Mouse (Mus musculus) neural tube, embryonic 13.5 days (tissue): ENCODE measurements around the gene Bend4. TPM values are rescaled to one million over a fixed set of nuclear protein-coding genes. Genes with fewer than 3 reads are reported as not detected.

Experiments
- ATAC-seq: fragments of 200-750 bp; cut with Nextera tagmentation; 2 replicates; pipeline ENCODE4 v1.8.0; 2017; ENCODE audit warnings: low read depth, mild to moderate bottlenecking, moderate TSS enrichment, moderate library complexity
- H3K27ac ChIP-seq: fragments of 300-500 bp; sonication (generic); replicated peaks from 2 replicates; pipeline ENCODE4 v1.5.1; 2015; ENCODE audit warnings: moderate library complexity, mild to moderate bottlenecking, inconsistent platforms
- H3K27me3 ChIP-seq: fragments of 300-500 bp; sonication (generic); 2 replicates; pipeline ENCODE4 v1.6.1; 2015; ENCODE audit warnings: mild to moderate bottlenecking, inconsistent platforms
- H3K36me3 ChIP-seq: fragments of 300-500 bp; sonication (generic); 2 replicates; pipeline ENCODE4 v1.6.1; 2015; ENCODE audit warnings: mild to moderate bottlenecking, inconsistent platforms
- H3K4me1 ChIP-seq: fragments of 300-500 bp; sonication (generic); replicated peaks from 2 replicates; pipeline ENCODE4 v1.6.1; 2015; ENCODE audit warnings: inconsistent platforms
- H3K4me2 ChIP-seq: fragments of 300-500 bp; sonication (generic); 2 replicates; pipeline ENCODE4 v1.6.1; 2015; ENCODE audit warnings: inconsistent platforms, mild to moderate bottlenecking, moderate library complexity
- H3K4me3 ChIP-seq: fragments of 300-500 bp; sonication (generic); 2 replicates; pipeline ENCODE4 v1.5.1; 2015; ENCODE audit warnings: mild to moderate bottlenecking, inconsistent platforms
- H3K9ac ChIP-seq: fragments of 300-500 bp; sonication (generic); 2 replicates; pipeline ENCODE4 v1.6.1; 2015; ENCODE audit warnings: moderate library complexity, mild to moderate bottlenecking, inconsistent platforms
- H3K9me3 ChIP-seq: fragments of 300-500 bp; sonication (generic); 2 replicates; pipeline ENCODE4 v1.6.1; 2016; ENCODE audit warnings: inconsistent platforms
- WGBS: fragments of 180-500 bp; shearing (Covaris S2); methylation state at CpG from one replicate; pipeline ENCODE4 v1.1.7; 2015; 5-methylcytosine and 5-hydroxymethylcytosine counted together
- polyA plus RNA-seq: library from polyadenylated mRNA; unstranded; fragments of >200 nt; fragmentation: Nextera tagmentation; extraction: Ambion mirVana; gene quantifications from 2 replicates; pipeline ENCODE4 v1.2.1, GENCODE M21; 2015

Bend4 gene
- polyA plus RNA-seq, 1 experiment from 2014 or later: 12.1 TPM

DNA sequence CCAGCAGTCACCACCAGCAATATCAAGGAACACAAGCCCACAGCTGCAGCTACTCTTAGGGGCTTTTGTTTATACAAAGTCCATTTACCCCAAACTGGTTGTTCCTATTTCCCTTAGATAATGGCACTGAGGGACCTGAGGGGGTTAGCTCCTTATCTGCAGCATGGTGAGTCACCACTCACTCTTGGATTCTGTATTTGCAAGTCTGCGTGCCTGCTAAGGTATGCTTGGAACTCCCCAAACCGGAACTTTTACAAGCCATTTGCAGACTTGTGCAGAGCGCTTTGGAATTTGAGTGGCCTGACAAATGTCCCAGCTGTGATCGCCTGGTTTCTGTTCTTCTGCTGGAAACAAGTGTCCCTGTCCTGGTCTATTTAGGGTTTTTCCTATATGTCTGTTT, 17.7 kb downstream of the Bend4 start:
- Histone ChIP-seq H3K27ac (no peak overlapping the region), H3K9ac (no peak overlapping the region), H3K4me2 (no peak overlapping the region), H3K4me1 (no peaks in the 10 kb centered on the region), H3K4me3 (no peak overlapping the region), H3K27me3 (no peaks in the 10 kb centered on the region), H3K36me3 (0 out of 2 replicates have a peak, but pooled peaks cover 4% of the 10 kb centered on the region), H3K9me3 (no peaks in the 10 kb centered on the region)
- ATAC-seq: no peak
- WGBS: 84% methylated on average over 4 of the region's 4 CpGs

DNA sequence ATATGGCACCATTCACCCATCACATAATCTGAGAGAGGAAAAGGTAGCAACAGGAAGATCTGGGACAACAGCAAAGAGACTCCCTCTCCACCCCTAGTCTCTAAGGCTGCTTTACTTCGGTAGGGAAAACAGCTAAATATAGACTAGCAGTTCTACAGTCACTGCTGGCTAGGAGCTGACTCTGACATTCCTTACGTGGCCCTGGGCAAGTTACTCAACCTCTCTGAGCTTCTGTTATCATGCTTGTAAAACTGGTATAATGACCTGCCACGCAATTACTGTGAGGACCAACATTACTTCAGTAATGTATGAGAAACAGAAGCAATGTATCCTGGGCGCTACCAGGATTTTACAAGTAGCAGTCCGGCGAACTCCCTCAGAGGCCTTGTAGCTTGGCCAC, 19.7 kb downstream of the Bend4 start:
- WGBS: 96% methylated on average over 6 of the region's 6 CpGs
- Histone ChIP-seq H3K4me2 (no peak overlapping the region), H3K4me3 (no peak overlapping the region), H3K9ac (no peak overlapping the region), H3K4me1 (no peaks in the 10 kb centered on the region), H3K9me3 (no peaks in the 10 kb centered on the region), H3K36me3 (peaks cover 17% of the 10 kb centered on the region), H3K27me3 (0 out of 2 replicates have a peak, but pooled peaks cover 4% of the 10 kb centered on the region), H3K27ac (no peak overlapping the region)
- no peak for ATAC-seq

DNA sequence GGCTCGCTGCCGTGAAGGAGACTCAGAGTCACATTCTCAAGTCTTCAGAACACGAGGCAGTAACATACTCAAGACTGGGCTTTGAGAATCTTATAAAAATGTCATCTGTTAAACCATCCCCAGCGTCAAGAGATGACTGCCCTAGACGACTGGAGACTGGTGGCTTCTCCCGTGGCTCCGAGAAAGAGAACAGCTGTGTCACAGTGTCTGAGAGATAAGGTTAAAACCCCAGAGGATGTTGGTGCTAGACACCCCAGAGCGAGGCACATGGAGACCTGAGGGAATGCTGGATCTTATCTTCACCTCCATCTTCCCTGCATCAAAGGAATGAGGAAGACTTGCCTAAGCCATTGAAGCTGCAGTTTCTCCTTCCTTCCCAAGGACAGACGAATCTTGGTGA, 23.2 kb downstream of the Bend4 start:
- ATAC-seq: no peak
- Histone ChIP-seq H3K9ac (no peak overlapping the region), H3K36me3 (peaks cover 18% of the 10 kb centered on the region), H3K4me1 (peaks cover 20% of the 10 kb centered on the region), H3K27me3 (0 out of 2 replicates have a peak, but pooled peaks cover 4% of the 10 kb centered on the region), H3K27ac (no peak overlapping the region), H3K4me2 (no peak overlapping the region), H3K4me3 (no peak overlapping the region), H3K9me3 (no peaks in the 10 kb centered on the region)
- 87% methylated on average over 9 of the region's 9 CpGs for WGBS

DNA sequence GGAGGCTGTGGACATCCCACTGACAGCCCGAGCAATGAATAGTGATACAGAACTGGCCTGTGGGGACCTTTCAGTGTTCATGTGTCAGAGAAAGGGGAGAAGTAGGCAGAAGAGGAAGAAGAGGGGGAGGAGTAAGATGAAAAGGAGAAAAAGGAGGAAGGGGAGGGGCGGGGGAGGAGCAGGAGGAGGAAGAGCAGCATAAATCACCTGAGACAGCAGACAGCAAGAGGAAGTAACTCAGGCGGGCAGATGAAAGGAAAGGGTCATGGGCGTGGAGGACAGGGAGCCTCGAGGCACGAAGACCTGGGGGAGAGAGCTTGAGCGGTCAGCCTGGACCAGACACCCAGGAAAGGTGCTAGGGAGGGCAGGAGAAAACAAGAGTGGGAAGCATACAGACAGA, 23.7 kb downstream of the Bend4 start:
- ATAC-seq: no peak
- no peak overlapping the region for H3K27ac ChIP-seq
- no peak overlapping the region for H3K4me2 ChIP-seq
- no peak overlapping the region for H3K4me3 ChIP-seq
- WGBS: 39% methylated on average over 7 of the region's 7 CpGs
- H3K36me3 ChIP-seq: peaks cover 18% of the 10 kb centered on the region
- no peak overlapping the region for H3K9ac ChIP-seq
- no peaks in the 10 kb centered on the region for H3K9me3 ChIP-seq
- H3K4me1 ChIP-seq: peaks cover 24% of the 10 kb centered on the region
- H3K27me3 ChIP-seq: 0 out of 2 replicates have a peak, but pooled peaks cover 4% of the 10 kb centered on the region

DNA sequence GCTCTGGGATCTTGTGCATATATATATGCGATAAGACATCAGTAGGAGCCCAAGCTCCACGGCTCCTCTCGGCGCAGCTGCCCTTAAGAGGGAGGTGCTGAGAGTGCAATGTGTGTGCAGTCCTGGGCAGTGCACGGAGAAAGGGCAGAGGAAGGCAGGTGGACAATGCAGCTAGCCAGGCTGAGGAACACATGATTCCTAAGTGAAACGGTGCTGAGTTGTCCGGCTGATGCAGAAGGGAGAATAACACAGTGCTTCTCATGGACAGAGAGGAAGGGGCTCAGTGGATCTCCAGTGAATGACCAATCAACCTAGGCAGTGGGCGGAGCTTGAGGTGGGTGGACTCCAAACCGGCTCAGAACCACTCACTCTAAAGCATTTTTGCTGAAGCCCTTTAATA, 26.5 kb downstream of the Bend4 start:
- Histone ChIP-seq H3K36me3 (peaks cover 44% of the 10 kb centered on the region), H3K9me3 (no peaks in the 10 kb centered on the region), H3K4me3 (no peak overlapping the region), H3K9ac (no peak overlapping the region), H3K27me3 (0 out of 2 replicates have a peak, but pooled peaks cover 4% of the 10 kb centered on the region), H3K27ac (no peak overlapping the region), H3K4me1 (peaks cover 24% of the 10 kb centered on the region), H3K4me2 (peak overlapping the region; percentile 36)
- no peak; the same call in 1 of the 2 replicates for ATAC-seq
- 28% methylated on average over 9 of the region's 9 CpGs for WGBS

DNA sequence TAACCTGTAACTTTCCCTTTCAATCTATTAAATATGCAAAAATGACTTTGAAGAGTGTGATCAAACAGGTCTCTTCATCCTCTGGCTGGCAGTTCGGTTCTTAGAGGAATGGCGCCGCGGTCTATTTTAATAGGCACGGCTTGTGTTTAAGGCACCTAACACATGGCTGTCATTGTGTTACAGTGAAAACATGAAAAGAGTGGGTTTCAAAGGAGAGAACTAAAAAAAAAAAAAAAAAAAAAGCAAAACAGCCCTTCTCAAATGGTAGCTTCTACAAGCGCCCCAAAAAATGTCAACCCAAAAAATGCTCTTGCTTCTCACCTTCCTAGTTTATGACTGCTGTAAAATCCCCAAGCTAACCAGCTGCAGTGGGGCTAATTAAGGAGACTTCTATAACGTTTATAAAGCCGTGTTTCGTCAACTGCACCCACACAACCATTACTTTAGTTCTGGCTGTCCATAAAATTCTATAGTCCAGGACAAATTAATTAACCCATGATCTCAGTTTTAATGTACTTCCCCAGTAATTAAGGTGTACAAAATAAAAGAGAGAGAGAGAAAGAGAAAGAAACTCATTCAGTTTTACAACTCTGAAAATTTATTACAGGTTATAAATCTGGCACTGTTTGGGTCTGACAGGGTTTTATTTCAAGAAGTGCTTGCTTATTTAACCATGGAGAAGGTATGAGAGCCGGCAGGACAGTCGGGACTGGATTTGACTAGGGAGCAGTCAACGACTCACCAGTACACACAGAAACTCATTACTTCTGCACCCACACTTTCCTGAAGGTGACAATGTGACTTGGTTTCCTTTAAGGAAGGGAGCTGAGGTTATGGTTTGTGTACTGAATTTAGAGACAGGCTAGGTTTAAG, 27.3 kb downstream of the Bend4 start:
- Histone ChIP-seq H3K4me1 (peaks cover 24% of the 10 kb centered on the region), H3K9me3 (no peaks in the 10 kb centered on the region), H3K9ac (no peak overlapping the region), H3K36me3 (peaks cover 47% of the 10 kb centered on the region), H3K4me3 (no peak overlapping the region), H3K4me2 (peak overlapping the region; percentile 36), H3K27me3 (0 out of 2 replicates have a peak, but pooled peaks cover 4% of the 10 kb centered on the region), H3K27ac (no peak overlapping the region)
- no peak for ATAC-seq
- WGBS: 22% methylated on average over 12 of the region's 12 CpGs

DNA sequence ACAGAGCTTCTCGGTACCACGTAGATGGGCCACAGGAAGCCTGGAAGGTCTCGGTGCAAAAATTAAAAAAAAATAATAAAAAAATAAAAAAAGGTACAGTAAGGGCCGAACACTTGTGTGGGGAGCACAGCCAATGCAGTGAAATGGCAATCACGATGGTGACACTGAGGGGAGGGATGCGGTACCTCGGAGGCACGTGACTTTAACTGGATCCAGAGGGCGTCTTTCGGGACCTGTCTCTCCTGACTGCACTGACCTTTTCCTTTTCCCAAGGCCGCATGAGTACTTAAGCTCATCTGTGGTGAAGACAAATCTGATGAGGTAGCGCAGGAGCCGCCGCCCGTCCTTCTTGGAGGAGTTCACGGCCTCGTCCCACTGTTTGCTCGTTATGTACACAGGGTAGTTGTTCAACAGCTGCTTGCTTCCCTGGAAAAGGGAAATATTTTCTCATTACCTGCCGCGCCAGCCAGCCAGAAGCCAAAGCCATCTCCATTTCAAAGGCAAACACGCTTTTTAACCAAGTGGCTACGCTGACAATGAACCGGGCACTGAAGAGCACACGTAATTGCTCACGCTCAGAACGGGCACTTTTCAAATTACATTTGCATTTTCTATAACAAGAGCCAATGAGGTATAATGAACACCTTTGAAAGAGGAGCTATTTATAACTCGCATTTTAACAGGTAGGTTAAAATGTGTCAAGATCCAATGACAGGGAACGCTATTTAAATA, 28.1 kb downstream of the Bend4 start:
- peaks cover 43% of the 10 kb centered on the region for H3K36me3 ChIP-seq
- H3K9me3 ChIP-seq: no peaks in the 10 kb centered on the region
- no peak overlapping the region for H3K9ac ChIP-seq
- WGBS: 64% methylated on average over 28 of the region's 28 CpGs
- peaks cover 24% of the 10 kb centered on the region for H3K4me1 ChIP-seq
- 0 out of 2 replicates have a peak, but pooled peaks cover 4% of the 10 kb centered on the region for H3K27me3 ChIP-seq
- H3K4me2 ChIP-seq: peak overlapping the region; percentile 9; the same call in 1 of the 2 replicates
- no peak overlapping the region for H3K4me3 ChIP-seq
- H3K27ac ChIP-seq: no peak overlapping the region
- no peak for ATAC-seq

DNA sequence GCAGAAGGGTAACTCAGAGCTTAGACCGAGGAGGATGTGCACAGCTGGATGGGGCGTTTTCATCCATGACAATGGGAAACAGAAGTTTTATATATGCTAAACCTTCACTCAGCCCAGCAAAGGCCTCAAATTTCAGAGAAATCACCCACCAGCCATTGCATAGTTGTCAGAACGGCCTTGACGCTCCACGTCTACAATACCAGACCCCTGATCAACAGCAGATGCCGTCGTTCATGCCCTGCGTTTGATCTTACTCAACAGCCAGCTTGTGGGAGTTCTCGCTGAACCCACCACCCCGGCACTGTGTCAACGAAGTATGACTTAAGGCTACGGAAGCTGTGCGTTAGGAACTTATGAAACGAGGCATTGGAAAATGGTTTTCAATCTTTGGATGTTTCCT, 30.9 kb downstream of the Bend4 start:
- no peaks in the 10 kb centered on the region for H3K9me3 ChIP-seq
- no peak overlapping the region for H3K4me3 ChIP-seq
- no peak overlapping the region for H3K9ac ChIP-seq
- no peak overlapping the region for H3K4me2 ChIP-seq
- H3K36me3 ChIP-seq: peaks cover 30% of the 10 kb centered on the region
- H3K27ac ChIP-seq: no peak overlapping the region
- ATAC-seq: no peak
- H3K27me3 ChIP-seq: no peaks in the 10 kb centered on the region
- WGBS: 85% methylated on average over 14 of the region's 14 CpGs
- peaks cover 24% of the 10 kb centered on the region for H3K4me1 ChIP-seq

DNA sequence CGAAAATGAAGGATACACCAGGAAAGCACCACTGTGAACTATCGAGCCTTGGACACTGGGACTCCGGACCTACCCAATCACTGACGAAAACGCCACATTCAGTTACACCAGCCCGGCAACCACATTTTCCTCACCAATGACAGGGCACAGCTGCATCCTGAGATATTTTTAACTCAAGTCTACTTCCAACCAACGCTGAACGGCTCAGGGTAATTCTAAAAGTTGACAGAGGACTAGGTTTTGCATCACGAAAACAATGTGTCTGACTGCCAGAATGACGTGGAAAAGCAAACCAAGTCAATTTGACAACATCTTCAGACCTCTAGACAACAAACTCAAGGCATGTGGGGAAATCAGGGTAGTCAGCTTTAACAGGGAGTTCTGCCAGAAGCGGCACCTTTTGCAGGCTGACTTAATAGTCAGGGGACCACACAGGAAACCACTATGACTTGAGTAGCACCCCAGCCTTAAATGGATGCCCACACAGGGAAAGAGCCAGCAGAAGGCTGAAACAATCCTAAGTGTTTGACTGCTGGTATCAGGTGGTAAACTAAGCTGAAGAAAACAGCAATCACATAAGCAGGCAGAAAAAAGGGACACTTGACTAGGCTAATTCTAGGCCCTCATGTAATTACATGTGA, 32.8 kb downstream of the Bend4 start:
- no peaks in the 10 kb centered on the region for H3K9me3 ChIP-seq
- H3K9ac ChIP-seq: no peak overlapping the region
- no peak overlapping the region for H3K4me3 ChIP-seq
- H3K4me1 ChIP-seq: peaks cover 8% of the 10 kb centered on the region
- peaks cover 30% of the 10 kb centered on the region for H3K36me3 ChIP-seq
- H3K27ac ChIP-seq: no peak overlapping the region
- ATAC-seq: no peak
- no peaks in the 10 kb centered on the region for H3K27me3 ChIP-seq
- H3K4me2 ChIP-seq: no peak overlapping the region
- WGBS: 91% methylated on average over 11 of the region's 11 CpGs

DNA sequence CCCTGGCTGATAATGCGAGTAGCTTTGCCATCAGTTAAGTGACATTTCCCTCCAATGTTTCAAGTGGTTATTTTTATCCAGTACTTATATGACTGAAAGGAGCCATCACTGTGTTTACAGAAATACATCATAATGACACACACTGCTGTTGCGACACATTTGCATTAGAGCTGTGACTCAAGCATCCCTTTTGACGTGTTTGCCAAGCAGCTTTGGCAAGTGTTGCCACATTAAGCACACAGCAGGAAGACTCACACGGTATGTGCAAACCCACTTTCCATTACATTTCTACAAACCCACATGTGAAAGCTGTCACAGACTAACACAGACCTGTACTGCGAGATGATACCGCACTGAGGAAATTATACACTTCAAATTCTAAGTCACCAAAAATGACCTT, 34.2 kb downstream of the Bend4 start:
- no peaks in the 10 kb centered on the region for H3K4me1 ChIP-seq
- H3K36me3 ChIP-seq: peaks cover 26% of the 10 kb centered on the region
- H3K27me3 ChIP-seq: no peaks in the 10 kb centered on the region
- H3K9me3 ChIP-seq: no peaks in the 10 kb centered on the region
- H3K27ac ChIP-seq: no peak overlapping the region
- no peak overlapping the region for H3K9ac ChIP-seq
- ATAC-seq: no peak
- no peak overlapping the region for H3K4me3 ChIP-seq
- 81% methylated on average over 6 of the region's 6 CpGs for WGBS
- H3K4me2 ChIP-seq: no peak overlapping the region

DNA sequence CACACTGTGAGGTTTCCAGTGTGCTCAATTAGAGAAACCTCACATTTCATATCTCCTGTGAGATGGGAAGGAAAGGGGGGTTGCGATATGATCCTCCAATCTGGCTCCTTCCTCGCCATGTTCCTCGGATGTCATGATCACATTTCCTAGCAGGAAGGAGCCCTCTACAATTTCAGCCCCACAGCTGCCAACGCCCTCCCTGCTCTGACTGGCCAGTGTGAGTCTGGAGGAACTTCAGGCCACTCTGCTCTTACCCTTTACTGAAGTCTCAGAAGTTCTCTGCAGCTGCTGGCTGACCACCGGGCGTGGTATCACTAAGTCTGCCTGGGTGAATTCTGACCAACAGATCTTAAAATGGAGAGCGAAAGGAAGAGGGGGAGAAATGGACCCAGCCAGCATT, 45.6 kb downstream of the Bend4 start:
- Histone ChIP-seq H3K36me3 (no peaks in the 10 kb centered on the region), H3K4me3 (no peak overlapping the region), H3K4me1 (no peaks in the 10 kb centered on the region), H3K27me3 (no peaks in the 10 kb centered on the region), H3K4me2 (no peak overlapping the region), H3K9me3 (no peaks in the 10 kb centered on the region), H3K27ac (no peak overlapping the region), H3K9ac (no peak overlapping the region)
- ATAC-seq: no peak
- WGBS: 92% methylated on average over 7 of the region's 7 CpGs

DNA sequence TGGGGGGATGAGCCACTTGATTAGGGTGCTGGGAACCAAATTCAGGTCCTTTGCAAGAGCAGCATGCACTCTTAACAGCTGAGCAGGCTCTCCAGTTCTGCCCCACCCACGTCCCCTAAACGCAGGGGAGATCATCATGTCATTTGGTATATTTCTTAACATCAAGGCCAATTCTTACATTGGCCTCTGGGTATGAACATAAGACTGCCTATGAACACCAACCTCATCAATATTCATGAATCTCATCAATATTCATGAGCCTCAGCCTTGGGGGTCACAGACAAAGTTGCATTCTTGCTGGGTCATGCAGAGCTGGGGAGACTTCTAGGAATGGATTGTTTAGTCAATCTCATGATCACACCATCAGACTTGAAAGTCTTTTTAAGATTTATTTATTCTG, 46.4 kb downstream of the Bend4 start:
- Histone ChIP-seq H3K4me2 (no peak overlapping the region), H3K4me1 (no peaks in the 10 kb centered on the region), H3K9ac (no peak overlapping the region), H3K27me3 (no peaks in the 10 kb centered on the region), H3K27ac (no peak overlapping the region), H3K36me3 (no peaks in the 10 kb centered on the region), H3K9me3 (no peaks in the 10 kb centered on the region), H3K4me3 (no peak overlapping the region)
- WGBS: 64% methylated on average over 2 of the region's 2 CpGs
- no peak for ATAC-seq
